Mouse (Mus musculus) C2C12 (cell line): ENCODE measurements around the gene Ccl1.

Source experiments
- CTCF ChIP-seq: IDR thresholded peaks from one replicate; pipeline ENCODE4 v1.5.1; 2011; ENCODE audit not compliant: control insufficient read depth, insufficient read depth, insufficient read length
- MAX ChIP-seq: IDR thresholded peaks from one replicate; pipeline ENCODE4 v1.6.1; 2011; ENCODE audit warnings: mild to moderate bottlenecking, control low read depth
- MYOD1 ChIP-seq: IDR thresholded peaks from one replicate; pipeline ENCODE4 v1.6.1; 2011; ENCODE audit warnings: low read depth; ENCODE audit not compliant: control insufficient read depth, insufficient read length
- MYOG ChIP-seq: IDR thresholded peaks from one replicate; pipeline ENCODE4 v1.6.1; 2011; ENCODE audit not compliant: control insufficient read depth, insufficient read length; ENCODE audit errors: extremely low read depth
- USF1 ChIP-seq: IDR thresholded peaks from one replicate; pipeline ENCODE4 v1.6.1; 2011; ENCODE audit warnings: low read depth, mild to moderate bottlenecking, control low read depth, moderate library complexity

DNA sequence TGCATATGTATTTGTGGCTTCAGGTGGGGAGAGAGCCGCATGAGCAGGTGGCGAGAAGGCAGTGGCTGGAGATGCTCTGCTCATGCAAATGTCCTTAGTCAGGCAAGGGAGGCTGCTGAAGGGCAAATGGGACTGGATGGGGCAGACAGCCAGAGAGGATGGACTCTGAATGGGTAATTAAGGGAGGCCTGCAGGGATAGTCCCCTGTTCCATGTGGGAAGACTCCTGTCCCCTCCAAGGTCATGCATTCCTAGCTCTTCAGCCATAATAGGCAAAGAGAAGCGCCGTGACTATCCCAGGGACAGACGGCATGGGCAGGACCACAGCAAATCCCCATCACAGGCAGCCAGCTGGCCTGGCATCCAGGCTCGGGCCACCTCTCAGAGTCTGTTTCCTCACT, 55.5 kb downstream of the Ccl1 start:
- TF ChIP-seq CTCF, result no peak
- TF ChIP-seq USF1, result no peak
- no peak for TF ChIP-seq MYOD1
- TF ChIP-seq MYOG, result no peak
- TF ChIP-seq MAX, result no peak
